Mouse (Mus musculus): ENCODE results near the gene Fhl2.
"Not testable (repeated sequence)": the region's sequence is repeated elsewhere in the genome, so short reads cannot be mapped to it uniquely, and the experiment has no call there.

The Fhl2 gene

DNA sequence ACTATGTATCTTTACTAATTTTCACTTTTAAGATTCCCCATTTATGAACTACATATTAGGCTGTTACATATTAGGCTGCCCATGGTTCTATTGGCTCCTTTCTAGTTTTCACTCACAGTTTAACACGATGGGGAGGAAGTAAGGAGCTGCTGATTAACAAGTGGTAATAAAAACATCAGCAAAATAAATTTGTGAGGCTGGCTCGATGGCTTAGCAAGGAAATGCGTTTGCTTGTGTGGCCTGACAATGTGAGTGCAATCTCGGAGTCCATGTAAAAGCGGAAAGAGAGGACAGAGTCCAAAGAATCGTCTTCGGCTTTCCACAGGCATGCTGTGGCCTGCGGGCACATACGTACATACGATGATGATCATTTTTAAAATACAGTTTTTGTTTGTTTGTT is 4.3 kb downstream of the Fhl2 start:
- DNase-seq (ENCODE audit: low spot score in 2 of 2): no peak

DNA sequence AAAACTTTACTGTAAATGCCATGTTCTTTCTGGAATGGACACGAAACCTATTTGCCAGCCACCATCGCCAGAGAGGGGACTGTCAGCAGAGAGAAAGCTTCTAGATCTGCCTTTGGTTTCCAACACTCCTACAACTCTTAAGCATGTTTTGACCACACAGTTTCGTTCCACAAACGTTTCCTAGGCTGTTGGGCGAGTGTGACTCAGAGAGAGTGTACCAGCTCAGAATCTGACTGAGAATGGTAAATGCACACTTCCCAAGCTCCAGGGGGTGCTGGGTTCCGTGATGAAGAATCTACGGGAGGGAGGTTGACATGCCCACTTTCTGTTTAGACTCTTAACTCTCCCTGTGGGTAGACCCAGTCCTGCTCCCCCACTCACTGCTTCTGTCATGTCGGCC is 5.7 kb downstream of the Fhl2 start:
- DNase-seq (ENCODE audit: low spot score in 2 of 2): no peak

DNA sequence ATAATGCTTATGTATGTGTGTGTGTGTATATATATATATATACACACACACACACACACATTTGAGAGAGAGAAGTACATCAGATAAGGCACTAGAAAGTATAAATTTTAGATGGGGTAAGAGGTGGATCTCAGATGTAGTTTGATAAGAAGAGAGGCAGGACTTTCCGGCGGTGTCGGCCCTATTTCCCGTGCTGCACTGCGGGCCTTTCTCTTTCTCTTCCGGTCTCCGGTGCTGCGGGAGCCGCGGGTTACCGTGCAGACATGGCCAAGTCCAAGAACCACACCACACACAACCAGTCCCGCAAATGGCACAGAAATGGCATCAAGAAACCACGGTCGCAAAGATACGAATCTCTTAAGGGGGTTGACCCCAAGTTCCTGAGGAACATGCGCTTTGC is 7.9 kb downstream of the Fhl2 start:
- not testable (repeated sequence) for DNase-seq (ENCODE audit: low spot score in 2 of 2)

DNA sequence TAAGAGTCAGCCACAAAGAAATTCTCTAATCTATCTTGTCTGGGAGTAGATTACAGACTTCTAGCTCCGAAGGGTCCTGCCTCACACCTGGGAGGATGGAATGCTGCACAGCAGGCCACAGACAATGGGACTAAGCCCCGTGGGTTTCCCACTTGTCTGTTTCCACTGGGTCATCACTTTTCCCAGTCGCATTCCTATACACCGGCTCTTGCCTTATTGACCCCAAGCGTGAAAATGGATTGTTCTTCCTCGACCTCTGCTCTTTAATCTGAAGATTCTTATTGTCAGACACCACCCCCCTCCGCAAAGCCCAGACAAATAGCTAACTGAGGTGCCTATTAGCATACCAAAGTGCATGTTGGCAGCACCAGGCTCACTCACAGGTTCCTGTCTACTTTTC is 10.4 kb downstream of the Fhl2 start:
- DNase-seq (ENCODE audit: low spot score in 2 of 2): no peak

DNA sequence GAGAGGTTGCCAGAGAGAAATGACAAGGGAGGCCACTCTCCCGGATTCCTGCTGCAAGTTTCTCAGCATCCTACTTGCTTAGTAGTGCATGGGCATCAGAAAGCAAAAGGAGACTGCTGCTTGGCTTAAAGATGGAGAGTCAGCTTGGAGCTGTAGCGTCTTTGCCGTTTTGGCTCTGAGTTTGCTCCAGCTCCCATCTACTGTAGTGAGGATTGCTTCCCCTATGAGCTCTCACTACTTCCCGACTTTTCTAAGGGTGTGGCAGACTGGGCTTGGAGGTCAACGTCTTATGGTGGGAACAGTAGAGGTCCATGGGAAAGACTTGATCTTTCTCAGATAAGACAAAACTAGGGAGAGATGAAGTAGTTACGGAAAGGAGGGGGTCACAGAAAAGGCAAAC is 15.9 kb downstream of the Fhl2 start:
- DNase-seq (ENCODE audit: low spot score in 2 of 2): no peak

DNA sequence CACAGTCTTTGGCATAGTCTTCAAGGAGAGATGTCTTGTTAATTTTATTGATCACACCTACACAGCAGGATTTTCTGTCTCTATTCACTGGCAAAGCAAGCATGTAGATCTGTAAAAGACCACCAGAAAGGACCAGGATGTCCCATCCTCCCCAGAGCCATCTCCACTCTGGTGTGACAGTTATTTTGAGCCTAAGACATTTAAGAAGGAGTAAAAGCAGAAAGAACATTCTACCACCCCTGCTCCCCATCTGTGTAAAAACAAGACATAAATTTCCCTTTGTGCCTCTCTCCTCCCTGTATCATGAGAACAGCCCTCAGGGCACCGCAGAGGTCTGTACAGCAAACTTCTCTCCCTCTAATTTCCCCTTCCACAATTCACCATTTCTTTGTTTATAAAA is 18.0 kb downstream of the Fhl2 start:
- DNase-seq (ENCODE audit: low spot score in 2 of 2): no peak

DNA sequence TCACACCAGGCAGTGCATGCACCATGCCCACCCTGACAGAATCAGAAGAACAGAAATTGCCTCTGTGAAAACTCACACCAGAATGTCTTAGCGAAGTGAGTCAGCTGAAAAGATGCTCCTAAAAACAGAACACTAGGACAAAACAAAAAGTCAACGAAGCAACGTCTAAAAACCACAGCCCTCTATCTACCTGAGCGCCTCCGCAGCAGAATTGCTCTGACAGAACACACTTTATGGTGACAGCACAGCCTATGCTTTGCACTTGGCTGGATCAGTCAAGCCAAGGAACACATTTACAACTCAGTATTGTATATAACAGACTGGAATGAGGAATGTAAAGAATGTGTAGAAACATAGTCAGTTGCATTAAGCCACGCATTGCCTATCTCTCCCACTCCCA is 18.4 kb downstream of the Fhl2 start:
- no peak for DNase-seq (ENCODE audit: low spot score in 2 of 2)

DNA sequence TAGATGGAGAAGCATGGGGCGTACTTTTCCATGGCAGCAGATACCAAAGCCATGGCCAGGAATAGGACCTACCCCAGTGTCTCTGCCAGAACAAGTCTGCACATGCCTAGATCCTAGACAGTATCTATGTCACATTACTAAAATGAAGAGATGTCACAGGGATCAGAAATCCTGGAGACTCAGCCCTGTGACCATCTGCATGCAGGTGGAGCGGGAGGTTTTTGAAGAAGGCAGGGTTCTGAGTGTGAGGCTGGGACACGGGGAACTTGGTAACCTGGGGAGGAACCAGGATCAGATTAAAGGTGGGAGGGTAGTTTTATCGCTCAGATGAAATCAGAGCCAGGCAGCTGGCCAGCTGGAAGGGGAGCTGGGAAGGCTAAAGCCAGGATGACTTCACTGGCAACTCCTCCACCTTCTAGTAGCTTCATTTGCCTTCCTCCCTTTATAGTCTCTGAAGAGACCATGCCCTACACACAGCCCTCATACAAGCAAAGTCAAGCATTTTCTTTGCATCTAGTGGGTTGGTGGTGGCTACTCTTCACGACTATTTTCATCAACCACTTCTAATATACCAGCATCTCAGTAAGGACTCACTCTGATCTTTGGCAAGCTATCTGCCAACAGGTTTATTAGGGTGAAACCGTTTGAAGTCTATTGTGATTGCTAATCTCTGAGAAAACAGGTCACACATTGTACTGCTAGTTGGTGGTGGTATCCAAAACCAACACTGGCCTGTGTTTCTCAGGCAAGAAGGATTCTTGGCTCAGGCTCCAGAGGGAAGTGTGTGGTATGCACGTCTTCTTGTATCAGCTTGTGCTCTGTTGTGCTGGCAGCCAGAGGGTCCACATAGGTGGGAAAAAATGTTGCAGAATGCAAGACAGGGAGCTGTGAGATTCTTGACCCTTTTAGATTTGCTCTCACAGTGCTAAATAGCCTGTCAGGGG is 23.2 kb downstream of the Fhl2 start:
- no peak for DNase-seq (ENCODE audit: low spot score in 2 of 2)

DNA sequence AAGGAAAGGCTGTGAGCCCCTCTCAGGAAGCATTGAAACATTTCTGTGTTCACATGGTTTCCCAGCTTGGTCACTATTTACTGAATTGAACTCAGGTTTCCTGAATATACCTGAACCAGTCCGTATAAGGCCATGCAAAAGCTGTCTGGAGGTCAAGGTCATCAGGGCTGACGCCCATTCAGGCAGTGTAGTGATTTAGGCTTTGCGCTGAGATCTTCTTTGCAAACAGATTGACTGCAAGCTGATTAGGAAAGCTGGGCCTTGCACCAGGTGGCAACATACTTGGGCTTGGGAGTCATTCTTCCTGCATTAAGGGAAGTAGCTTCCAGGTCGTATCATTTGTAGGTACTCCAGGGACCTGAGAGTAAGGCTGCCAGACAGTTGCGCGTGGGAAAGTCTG is 25.0 kb downstream of the Fhl2 start:
- no peak for DNase-seq (ENCODE audit: low spot score in 2 of 2)

DNA sequence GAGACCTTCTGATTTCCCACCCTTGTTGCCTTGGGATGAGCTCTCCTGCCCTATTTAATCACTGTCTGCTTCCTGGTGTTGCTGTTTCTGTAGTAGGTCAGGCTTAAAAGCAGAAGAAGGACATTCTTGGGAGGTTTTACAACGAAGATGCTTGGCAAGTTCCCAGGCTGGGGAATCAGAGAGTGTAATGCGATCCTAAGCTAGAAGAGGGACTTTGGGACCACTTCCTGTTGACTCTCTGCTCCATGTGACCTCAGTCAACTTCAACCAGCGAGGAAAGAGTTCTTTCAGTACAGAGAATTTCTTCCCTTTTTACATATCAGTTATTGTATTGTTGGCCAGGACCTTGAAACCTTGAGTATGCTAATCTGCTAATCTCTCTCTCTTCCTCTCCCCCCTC is 25.7 kb downstream of the Fhl2 start:
- DNase-seq (ENCODE audit: low spot score in 2 of 2): no peak

DNA sequence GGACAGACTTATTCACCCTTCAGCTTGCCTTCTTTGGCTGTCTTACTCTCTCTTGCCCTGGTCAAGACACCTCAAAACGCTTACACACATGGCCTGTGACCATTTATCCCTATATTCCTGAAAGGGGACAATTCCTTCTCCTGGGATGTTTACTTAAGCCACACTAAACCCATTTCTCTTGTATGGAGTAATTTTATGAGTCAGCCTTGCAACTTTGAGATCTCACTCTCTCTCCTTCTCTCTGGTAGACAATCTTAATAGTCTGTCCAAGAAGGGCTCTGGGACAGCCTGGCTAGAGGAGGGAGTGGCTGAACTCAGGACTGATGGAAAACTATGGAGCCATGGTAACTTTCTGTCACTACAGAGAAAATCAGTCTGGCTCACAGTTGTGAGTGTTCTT is 27.1 kb downstream of the Fhl2 start:
- DNase-seq (ENCODE audit: low spot score in 2 of 2): no peak

DNA sequence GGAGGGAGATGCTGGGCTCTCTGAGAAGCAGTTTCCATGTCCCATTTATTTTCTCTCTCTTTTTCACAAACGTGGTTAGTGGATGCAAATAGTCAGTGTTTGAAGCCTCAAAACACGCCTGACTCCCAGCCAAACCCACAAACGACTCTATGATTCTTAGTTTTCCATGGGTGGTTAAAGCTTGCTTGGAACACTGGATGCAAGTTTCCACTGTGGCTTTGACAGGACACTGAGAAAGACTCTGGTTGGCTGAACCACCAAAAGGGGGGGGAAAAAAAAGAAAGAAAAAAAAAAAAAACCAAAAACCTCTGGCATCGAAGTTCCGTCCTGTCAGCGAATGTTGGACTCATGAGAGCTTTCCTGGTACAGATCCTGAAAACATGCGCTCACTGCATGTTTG is 27.6 kb downstream of the Fhl2 start:
- no peak for DNase-seq (ENCODE audit: low spot score in 2 of 2)

DNA sequence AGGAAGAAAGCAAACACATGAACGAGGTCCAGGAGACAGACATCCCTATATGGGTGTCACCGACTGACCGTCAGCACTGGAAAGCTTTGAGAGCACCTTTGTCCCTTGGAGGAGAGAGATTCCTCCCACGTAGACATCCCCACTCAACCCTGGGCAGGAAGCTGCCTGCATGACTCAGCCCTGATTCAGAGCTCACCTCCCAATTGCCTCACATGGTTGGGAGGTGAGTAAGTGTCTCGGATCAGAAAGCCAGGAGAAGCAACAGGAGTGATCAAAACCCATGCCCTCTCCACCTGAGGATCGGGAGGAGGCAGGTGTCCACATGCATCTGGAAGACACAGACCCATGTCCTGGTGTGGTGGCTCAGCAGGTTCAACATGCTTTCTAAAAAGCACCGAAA is 28.2 kb downstream of the Fhl2 start:
- DNase-seq (ENCODE audit: low spot score in 2 of 2): no peak

DNA sequence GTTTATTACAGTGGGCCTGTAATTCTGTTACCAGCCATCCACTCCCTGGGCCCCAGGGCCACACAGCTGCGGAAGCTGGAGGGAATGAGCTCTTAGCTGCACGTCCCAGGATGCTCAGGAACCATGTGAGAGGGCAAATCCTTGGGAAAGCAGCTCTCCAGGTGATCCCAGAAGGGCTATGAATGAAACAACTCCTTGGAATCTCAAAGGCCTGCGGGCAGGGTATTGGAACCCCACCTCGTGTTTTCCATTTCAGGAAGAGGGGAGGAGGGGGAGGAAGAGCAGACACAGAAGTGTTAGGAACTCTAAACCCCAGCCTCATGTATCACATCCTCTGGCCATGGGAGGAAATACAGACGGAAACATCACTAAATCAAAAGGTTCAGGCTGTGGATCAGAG is 28.8 kb downstream of the Fhl2 start:
- DNase-seq (ENCODE audit: low spot score in 2 of 2): no peak

DNA sequence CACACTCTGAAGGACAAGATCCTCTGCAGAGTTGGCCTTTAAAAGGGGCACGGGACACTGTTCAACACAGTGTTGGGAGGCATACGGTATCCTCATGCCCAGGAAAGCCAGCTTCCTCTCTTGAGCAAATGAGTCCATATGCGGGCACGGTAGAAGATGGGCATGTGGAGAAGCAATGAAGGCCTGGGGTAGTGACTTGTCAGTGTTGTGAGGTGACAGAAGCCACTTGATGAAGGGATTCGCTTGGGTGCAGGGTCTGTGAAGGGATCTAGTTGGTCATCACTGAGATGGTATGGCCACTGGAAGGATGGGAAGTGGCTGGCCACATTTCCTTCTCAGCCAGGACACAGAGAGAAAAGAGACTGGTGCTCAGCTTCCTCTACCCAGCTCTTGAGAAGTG is 32.2 kb downstream of the Fhl2 start:
- no peak for DNase-seq (ENCODE audit: low spot score in 2 of 2)

DNA sequence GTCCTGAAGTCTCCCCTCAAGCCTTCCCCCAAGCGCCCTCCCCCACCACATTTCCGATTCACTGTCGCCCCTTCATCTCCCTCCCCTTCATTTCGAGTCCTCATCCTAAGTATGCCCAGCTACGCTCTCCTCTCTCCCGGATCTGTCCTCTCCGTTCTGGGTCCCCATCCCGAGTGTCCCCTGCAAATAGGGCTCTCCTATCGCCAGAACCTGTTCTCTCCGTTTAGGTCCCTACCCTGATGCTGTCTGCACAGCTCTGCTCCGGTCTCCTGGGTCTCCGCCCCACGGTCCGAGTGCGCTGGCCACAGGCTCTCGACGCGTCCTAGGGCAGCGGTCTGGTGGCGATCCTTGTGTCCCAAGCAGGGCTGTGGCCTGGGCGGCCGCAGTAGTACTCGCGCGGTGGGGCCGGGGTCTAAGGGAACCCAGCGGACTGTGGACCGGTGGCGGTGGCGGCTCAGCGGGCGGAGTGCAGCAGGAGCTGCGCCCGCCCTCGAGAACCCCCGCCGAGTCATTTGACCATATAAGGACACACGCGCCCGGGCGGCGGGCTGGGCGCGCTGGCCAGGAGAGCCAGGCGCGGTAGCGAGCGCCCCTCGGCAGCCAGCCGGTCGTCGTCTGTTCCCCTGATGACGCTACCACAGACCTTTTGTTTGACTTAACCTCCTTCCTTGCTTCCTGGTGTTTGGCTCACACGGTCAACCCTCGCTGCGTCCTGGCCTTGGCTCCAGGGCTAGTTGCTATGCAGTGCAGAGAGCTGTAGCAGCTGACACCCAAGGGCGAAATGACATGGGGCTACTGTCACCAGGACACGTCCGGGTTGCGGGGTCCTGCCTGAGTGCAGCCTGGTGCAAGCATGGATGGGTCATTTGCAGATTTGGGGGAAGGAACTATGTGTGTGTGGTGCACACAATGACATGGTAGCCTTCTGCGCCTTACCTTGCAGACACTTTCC is 33.0 kb downstream of the Fhl2 start:
- DNase-seq (ENCODE audit: low spot score in 2 of 2): peak in 1 of 2 experiments; percentile 12

DNA sequence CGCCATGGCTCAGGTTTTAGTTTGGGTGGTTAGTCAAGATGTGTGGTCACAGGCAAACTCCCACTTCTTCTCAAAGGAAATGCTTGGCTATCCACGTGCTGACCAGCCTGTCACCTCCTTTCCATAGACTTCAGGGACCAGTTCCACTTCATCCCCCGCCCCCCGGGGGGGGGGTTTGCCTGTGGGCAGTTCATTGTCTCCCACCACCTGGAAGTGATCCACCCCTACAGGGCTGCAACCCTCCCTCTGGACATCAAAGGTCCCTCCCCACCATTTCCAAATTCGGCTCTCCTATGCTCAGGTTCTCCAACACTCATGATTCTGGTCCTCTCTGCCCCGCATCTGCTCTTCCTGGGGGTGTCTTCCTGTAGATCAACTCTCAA is 33.7 kb downstream of the Fhl2 start:
- DNase-seq (ENCODE audit: low spot score in 2 of 2): no peak

DNA sequence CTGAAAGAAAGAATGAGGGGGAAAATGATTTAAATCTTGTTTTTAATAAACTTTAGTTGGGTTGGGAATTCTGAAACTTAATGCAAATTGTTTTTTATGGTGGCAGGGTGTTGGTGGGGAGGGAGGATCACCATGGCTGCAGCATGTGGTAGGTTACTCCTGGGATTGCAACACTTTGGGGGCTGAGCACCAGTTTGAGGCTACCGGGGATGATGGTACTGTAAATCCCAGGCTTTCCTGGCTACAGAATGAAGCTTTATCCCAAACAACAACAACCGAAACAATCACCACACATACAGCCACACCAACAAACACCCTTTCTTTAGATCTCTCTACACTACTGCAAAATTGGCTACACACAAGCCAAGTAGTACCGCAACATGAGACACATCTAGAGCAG is 34.4 kb downstream of the Fhl2 start:
- DNase-seq (ENCODE audit: low spot score in 2 of 2): no peak

DNA sequence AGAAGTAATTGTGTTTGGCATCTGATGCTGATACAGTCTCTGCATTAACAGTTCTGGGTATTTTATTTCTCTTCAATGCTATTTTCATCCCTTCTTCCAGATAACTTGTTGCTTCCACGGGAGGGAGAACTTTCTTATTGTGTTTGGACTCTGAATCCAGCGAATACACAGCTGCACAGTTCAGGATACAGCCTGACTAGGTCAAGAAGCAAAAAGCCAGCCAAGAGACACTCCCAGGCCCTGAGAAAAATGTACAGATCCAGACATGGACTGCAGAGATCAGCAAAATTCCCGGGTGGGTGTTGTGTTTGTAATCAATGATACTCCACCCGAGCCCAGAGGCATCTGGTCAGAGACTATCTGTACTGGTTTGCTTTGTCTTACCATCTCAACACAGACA is 37.4 kb downstream of the Fhl2 start:
- DNase-seq (ENCODE audit: low spot score in 2 of 2): no peak

DNA sequence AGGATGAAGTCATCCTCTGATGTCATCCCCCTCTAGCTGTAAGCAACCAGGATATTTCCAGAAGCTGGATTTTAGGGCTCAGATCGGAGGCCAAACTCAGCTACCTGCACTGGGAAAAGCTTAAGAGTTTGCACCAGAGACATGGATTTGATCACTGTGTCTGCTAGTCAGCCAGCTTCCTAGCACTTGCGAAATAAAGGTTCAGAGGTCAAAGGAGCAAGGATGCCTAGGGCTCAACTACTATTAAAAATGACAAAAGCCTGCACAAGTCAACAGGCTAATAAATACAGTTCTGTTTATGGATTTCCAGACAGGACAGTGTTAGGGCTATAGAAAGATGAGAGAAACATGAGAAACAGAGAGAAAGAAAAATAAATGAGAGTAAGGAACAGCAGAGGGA is 38.9 kb downstream of the Fhl2 start:
- no peak for DNase-seq (ENCODE audit: low spot score in 2 of 2)

DNA sequence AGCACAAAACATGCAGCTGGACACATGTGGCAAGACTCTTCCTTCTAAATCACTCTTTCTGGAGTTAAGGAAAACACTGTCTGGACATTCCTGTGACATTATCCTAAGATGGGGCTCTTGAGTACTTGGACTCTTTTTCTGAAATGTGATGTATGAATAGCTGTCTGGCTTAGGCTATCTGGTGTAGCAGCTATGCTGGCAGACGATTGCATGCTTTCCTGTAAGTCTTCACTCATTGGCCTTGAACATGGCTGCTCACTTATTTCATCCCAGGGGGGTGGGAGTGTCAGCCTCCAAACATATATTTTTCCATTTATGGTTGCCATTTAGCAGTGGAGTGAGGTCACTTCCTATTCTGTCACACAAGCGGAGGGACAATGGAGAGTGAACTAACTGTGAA is 42.3 kb downstream of the Fhl2 start:
- DNase-seq (ENCODE audit: low spot score in 2 of 2): no peak

DNA sequence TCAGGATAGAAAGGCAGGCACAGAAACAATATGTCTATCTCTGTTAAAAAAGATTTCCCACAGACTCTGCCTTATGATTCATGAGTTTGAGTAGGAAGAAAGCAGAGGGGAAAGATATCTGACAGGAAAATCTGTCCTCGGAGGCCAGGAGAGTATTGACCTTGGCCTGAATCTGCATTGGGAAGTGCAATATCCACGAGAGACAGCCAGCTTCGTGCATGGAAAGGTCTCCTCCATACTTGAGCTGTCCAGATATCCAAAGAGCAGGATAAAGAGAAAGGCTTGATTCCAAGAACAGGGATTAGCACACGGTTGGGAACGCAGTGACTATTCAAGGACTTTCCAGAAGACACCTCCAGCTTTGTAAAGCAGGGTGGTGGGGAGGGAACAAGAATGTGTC is 43.2 kb downstream of the Fhl2 start:
- DNase-seq (ENCODE audit: low spot score in 2 of 2): no peak

DNA sequence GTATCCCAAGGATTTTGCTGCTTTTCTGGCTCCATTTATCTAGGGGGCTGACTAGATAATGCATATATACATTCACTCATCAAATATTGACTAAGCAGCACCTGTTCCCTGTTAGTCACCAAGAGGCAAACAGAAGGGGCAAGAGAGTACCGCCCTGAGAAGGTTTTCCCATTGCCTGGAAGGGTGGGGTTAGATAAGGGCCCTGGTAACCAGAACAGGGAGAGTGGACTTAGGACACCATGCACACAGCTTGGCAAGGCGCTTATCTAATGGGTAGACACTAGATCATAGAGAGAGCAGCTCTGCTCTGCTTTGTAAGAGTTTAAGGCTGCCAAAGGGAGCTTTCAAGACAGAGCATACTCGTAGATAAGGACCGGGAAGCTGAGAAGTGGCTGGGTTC is 44.2 kb downstream of the Fhl2 start:
- no peak for DNase-seq (ENCODE audit: low spot score in 2 of 2)

All from spleen, postnatal 14 days (tissue).